Mouse (Mus musculus): Measurements from ENCODE around the gene Mycbp. TPM values are rescaled to one million over a fixed set of nuclear protein-coding genes. Genes with fewer than 3 reads are reported as not detected.
A peak's percentile ranks its signal among the peaks of the same experiment; 100 is the strongest.
"Not testable (repeated sequence)": the region's sequence is repeated elsewhere in the genome, so short reads cannot be mapped to it uniquely, and the experiment has no call there.

The Mycbp gene
- total and polyA plus RNA-seq, 3 experiments, result 15.3 to 24.4 (median 24.1) TPM

DNA sequence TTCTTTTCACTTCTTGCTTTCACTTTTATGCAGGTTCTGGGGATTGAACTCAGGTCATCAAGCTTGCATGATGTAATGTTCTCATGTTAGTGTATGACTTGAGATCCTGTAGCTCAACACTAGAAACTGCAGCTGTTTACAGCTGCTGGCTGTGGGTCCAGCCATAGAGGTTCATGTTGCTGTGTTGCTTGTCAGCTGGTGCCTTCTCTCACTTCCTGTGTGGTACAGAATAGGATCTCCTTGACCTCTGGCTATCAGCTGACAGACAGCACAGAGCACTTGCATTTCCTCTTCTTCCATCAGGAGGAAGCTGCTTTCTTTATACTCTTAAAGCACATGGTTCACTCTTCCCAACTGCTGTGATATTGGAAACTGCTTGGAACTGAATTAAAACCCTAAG lies 23.3 kb downstream of the Mycbp start:
- Histone ChIP-seq H3K27me3 (ENCODE audit: control insufficient read depth, insufficient read depth, low read length) (no peaks in the 10 kb centered on the region), H3K4me1 (ENCODE audit: control insufficient read depth, insufficient read depth, low read length) (no peaks in the 10 kb centered on the region), H3K27ac (no peak overlapping the region), H3K79me2 (replicated peaks; ENCODE audit: control insufficient read depth, insufficient read depth, low read length) (no peaks in the 10 kb centered on the region), H3K36me3 (ENCODE audit: control insufficient read depth, insufficient read depth, low read length) (peaks cover 2% of the 10 kb centered on the region), H3K4me3 (no peak overlapping the region), H3K9ac (ENCODE audit: low read depth, low read length) (no peak overlapping the region)
- peak in 1 of 2 experiments; percentile 24 for DNase-seq
- intact Hi-C loops (cut with DNase I), result no loop called here
- no peak for TF ChIP-seq EP300 (IDR thresholded peaks at IDR 0.05; ENCODE audit: insufficient read depth, low read depth, low read length)
- no peak for TF ChIP-seq POLR2A (IDR thresholded peaks at IDR 0.05; ENCODE audit: insufficient read depth, low read depth, low read length)

DNA sequence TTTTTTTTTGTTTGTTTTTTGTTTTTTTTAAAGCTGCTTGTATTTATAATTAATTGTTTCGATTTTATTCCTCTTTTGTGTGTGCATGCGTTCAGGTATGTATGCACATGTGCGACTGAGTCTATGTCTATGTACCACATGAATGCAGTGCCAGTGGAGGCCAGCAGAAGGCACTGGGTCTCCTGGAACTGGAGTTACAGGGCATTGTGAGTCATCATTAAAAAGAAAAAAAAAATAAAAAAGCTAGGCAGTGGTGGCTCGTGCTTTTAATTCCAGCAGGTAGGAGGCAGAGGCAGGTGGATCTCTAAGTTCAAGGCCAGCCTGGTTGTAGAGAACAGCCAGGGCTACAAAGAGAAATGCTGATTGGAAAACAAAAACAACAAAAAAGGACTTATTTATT lies 25.4 kb downstream of the Mycbp start:
- TF ChIP-seq POLR2A (IDR thresholded peaks at IDR 0.05; ENCODE audit: insufficient read depth, low read depth, low read length), result no peak
- no peak for TF ChIP-seq EP300 (IDR thresholded peaks at IDR 0.05; ENCODE audit: insufficient read depth, low read depth, low read length)
- TF ChIP-seq CTCF (IDR thresholded peaks at IDR 0.05), result no peak
- H3K27me3 ChIP-seq (ENCODE audit: control insufficient read depth, insufficient read depth, low read length), result no peaks in the 10 kb centered on the region
- peaks cover 2% of the 10 kb centered on the region for H3K36me3 ChIP-seq (ENCODE audit: control insufficient read depth, insufficient read depth, low read length)
- WGBS, result 95% methylated on average over 4 of the region's 4 CpGs
- intact Hi-C loops (cut with DNase I), result no loop called here
- H3K9ac ChIP-seq (ENCODE audit: low read depth, low read length), result no peak overlapping the region
- no peak for DNase-seq
- no peak overlapping the region for H3K4me3 ChIP-seq
- no peaks in the 10 kb centered on the region for H3K4me1 ChIP-seq (ENCODE audit: control insufficient read depth, insufficient read depth, low read length)
- H3K27ac ChIP-seq, result no peak overlapping the region
- no peaks in the 10 kb centered on the region for H3K79me2 ChIP-seq (replicated peaks; ENCODE audit: control insufficient read depth, insufficient read depth, low read length)

DNA sequence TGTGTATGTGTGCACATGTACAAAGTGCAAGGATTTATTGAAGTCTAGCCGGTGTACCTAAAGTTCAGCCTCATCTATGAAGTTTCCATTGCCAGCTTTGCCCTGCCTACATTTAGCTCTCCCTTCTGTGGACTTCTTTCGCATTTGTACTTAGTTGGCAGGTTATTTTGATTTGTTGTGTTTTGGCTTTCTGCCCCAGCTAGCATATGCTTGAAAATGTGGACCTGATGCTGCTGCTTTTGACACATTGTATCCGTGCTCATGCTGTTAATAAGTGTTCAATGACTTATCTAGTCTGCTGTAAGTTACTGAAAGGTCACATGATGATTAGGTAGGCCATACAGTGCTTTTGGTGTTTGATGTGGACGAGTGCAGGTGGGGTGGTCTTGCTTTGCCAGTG lies 29.7 kb downstream of the Mycbp start:
- peaks cover 2% of the 10 kb centered on the region; the same call in 1 of the 2 replicates for H3K36me3 ChIP-seq (ENCODE audit: control insufficient read depth, insufficient read depth, low read length)
- no peak overlapping the region for H3K9ac ChIP-seq (ENCODE audit: low read depth, low read length)
- no peaks in the 10 kb centered on the region for H3K79me2 ChIP-seq (replicated peaks; ENCODE audit: control insufficient read depth, insufficient read depth, low read length)
- intact Hi-C loops (cut with DNase I), result no loop called here
- TF ChIP-seq EP300 (IDR thresholded peaks at IDR 0.05; ENCODE audit: insufficient read depth, low read depth, low read length), result no peak
- TF ChIP-seq POLR2A (IDR thresholded peaks at IDR 0.05; ENCODE audit: insufficient read depth, low read depth, low read length), result no peak
- no peak for TF ChIP-seq CTCF (IDR thresholded peaks at IDR 0.05)
- no peaks in the 10 kb centered on the region for H3K27me3 ChIP-seq (ENCODE audit: control insufficient read depth, insufficient read depth, low read length)
- no peak overlapping the region for H3K4me3 ChIP-seq
- H3K27ac ChIP-seq, result no peak overlapping the region
- DNase-seq, result no peak
- no peaks in the 10 kb centered on the region for H3K4me1 ChIP-seq (ENCODE audit: control insufficient read depth, insufficient read depth, low read length)
- WGBS, result 85% methylated on average over 4 of the region's 4 CpGs

DNA sequence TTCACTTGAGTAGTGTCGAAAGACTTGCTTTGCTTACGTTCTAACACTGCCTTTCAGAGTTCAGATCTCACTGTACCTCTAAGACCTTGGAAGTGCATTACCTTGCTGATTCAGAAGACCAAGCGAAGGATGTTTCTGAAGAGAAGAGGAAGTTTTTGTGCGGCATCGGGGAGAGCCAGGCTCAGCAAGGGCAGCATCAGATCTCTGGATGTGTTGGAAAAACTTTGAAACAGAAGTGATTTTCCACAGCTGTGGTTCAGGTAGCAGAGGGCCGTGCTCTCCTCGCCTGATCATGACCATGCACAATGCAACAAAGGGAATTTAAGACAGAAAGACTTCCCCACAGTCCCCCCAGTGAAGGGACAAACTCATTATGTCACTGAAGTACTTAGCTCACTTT lies 31.4 kb downstream of the Mycbp start:
- no peak overlapping the region for H3K27ac ChIP-seq
- no peak overlapping the region for H3K4me3 ChIP-seq
- H3K27me3 ChIP-seq (ENCODE audit: control insufficient read depth, insufficient read depth, low read length), result no peaks in the 10 kb centered on the region
- intact Hi-C loops (cut with DNase I), result no loop called here
- 91% methylated on average over 7 of the region's 7 CpGs for WGBS
- DNase-seq, result no peak
- H3K4me1 ChIP-seq (ENCODE audit: control insufficient read depth, insufficient read depth, low read length), result no peaks in the 10 kb centered on the region
- no peaks in the 10 kb centered on the region for H3K79me2 ChIP-seq (replicated peaks; ENCODE audit: control insufficient read depth, insufficient read depth, low read length)
- H3K9ac ChIP-seq (ENCODE audit: low read depth, low read length), result no peak overlapping the region
- TF ChIP-seq CTCF (IDR thresholded peaks at IDR 0.05), result no peak
- TF ChIP-seq POLR2A (IDR thresholded peaks at IDR 0.05; ENCODE audit: insufficient read depth, low read depth, low read length), result no peak
- TF ChIP-seq EP300 (IDR thresholded peaks at IDR 0.05; ENCODE audit: insufficient read depth, low read depth, low read length), result no peak
- H3K36me3 ChIP-seq (ENCODE audit: control insufficient read depth, insufficient read depth, low read length), result peaks cover 2% of the 10 kb centered on the region; the same call in 1 of the 2 replicates

DNA sequence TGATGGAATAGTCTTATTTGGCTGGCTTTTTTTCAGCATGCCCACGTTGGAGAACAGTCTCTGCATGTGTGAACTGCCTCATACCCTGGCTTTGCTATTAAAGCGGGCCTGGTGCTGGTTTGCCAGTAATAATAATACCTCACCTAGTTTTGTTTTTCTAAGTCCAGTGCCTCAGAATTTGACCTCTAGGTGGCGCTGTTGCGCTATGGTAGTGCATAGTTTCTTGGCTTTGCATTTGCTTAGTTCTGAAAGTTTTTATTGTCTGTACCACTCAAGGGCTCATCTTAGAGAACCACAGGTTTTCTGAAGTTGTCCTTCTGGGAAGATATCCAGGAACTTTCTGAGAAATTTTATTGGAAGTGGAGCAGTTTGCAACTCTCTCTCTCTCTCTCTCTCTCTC lies 35.2 kb downstream of the Mycbp start:
- Histone ChIP-seq H3K9ac (ENCODE audit: low read depth, low read length) (no peak overlapping the region), H3K27me3 (ENCODE audit: control insufficient read depth, insufficient read depth, low read length) (no peaks in the 10 kb centered on the region), H3K4me3 (no peak overlapping the region), H3K27ac (no peak overlapping the region), H3K4me1 (ENCODE audit: control insufficient read depth, insufficient read depth, low read length) (no peaks in the 10 kb centered on the region), H3K36me3 (ENCODE audit: control insufficient read depth, insufficient read depth, low read length) (no peaks in the 10 kb centered on the region), H3K79me2 (replicated peaks; ENCODE audit: control insufficient read depth, insufficient read depth, low read length) (no peaks in the 10 kb centered on the region)
- TF ChIP-seq POLR2A (IDR thresholded peaks at IDR 0.05; ENCODE audit: insufficient read depth, low read depth, low read length) (no peak), CTCF (IDR thresholded peaks at IDR 0.05) (peak; percentile 92)
- DNase-seq, result peak; percentile 50 to 69
- intact Hi-C loops (cut with DNase I), result loop anchor here (10.0 kb wide), 1 partner anchor 735 kb away; no protein-coding TSS in a partner anchor
- WGBS, result 1% methylated on average over 4 of the region's 4 CpGs

DNA sequence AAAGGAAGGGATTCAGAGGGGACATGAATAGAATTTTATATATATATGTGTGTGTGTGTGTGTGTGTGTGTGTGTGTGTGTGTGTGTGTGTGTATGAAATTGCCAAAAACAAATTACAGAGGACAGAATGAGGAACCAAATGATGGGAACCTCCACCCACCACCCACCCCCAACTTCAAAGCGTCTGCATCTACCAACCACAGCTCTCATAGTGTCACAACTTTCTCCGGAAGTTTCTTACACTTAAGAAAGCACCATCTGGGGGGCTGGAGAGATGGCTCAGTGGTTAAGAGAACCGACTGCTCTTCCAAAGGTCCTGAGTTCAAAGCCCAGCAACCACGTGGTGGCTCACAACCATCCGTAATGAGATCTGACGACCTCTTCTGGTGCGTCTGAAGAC lies 36.2 kb downstream of the Mycbp start:
- intact Hi-C loops (cut with DNase I), result loop anchor here (10.0 kb wide), 1 partner anchor 734 kb away; no protein-coding TSS in a partner anchor
- H3K27ac ChIP-seq; H3K4me1 ChIP-seq (ENCODE audit: control insufficient read depth, insufficient read depth, low read length); H3K79me2 ChIP-seq (replicated peaks; ENCODE audit: control insufficient read depth, insufficient read depth, low read length); DNase-seq; H3K4me3 ChIP-seq; H3K9ac ChIP-seq (ENCODE audit: low read depth, low read length); H3K27me3 ChIP-seq (ENCODE audit: control insufficient read depth, insufficient read depth, low read length); H3K36me3 ChIP-seq (ENCODE audit: control insufficient read depth, insufficient read depth, low read length): not testable (repeated sequence)
- 68% methylated on average over 7 of the region's 7 CpGs for WGBS
